Mouse (Mus musculus) frontal cortex, adult (tissue): Measurements from ENCODE around the gene Olfr584.

ENCODE experiments used
- ATAC-seq: cut with Nextera tagmentation; 2 replicates; pipeline ENCODE4 v1.9.2; 2017; ENCODE audit warnings: mild to moderate bottlenecking, moderate library complexity, mixed read lengths; ENCODE audit not compliant: low TSS enrichment

Olfr584 gene

GRCm38 (mm10) chr7:103081585-103081984 is at the start of gene Olfr584:
TSS of gene Olfr584 (plus strand) at chr7:103081885.
- no peak for ATAC-seq

GRCm38 (mm10) chr7:103037724-103038123 is 44.0 kb upstream of the Olfr584 start, which contains the start of gene Olfr582:
TSS of gene Olfr582 (plus strand) at chr7:103038024.
- ATAC-seq, result no peak

GRCm38 (mm10) chr7:103051000-103051399 is 30.7 kb upstream of the Olfr584 start, which contains the start of gene Olfr583:
TSS of gene Olfr583 (plus strand) at chr7:103051300.
- ATAC-seq, result no peak

GRCm38 (mm10) chr7:103097420-103097819 is 15.7 kb downstream of the Olfr584 start, which contains the start of gene Olfr585:
TSS of gene Olfr585 (plus strand) at chr7:103097720.
- no peak for ATAC-seq

GRCm38 (mm10) chr7:103119406-103119805 is 37.7 kb downstream of the Olfr584 start:
- ATAC-seq, result no peak

- no peak for ATAC-seq
Measured at GRCm38 (mm10) chr7:103125538-103125937, 43.9 kb downstream of the Olfr584 start, which contains the start of gene Olfr586. TSS of gene Olfr586 (minus strand) at chr7:103125638.
